Mouse (Mus musculus): ENCODE data around the gene Lcn4.

- TF ChIP-seq CTCF (IDR thresholded peaks at IDR 0.05; ENCODE audit: low read depth, low read length): no peak
- TF ChIP-seq POLR2A (IDR thresholded peaks at IDR 0.05; ENCODE audit: extremely low read depth, insufficient read depth, low read length): no peak
Measured at GRCm38 (mm10) chr2:26622984-26623383, 48.1 kb downstream of the Lcn4 start.
